Mouse (Mus musculus): ENCODE measurements at regions not wholly inside any gene's neighbourhood (a gene's known extent, or its start where the extent isn't known, plus 50 kb on each side); places are given as distances from the start of the nearest gene placed in this dataset.

GRCm38 (mm10) chr7:89070030-89070429, 334.0 kb downstream of the Tmem135 start:
- no peak for TF ChIP-seq POLR2A (IDR thresholded peaks at IDR 0.05; ENCODE audit: borderline replicate concordance, extremely low read depth, low read depth, low read length)
- TF ChIP-seq CTCF (IDR thresholded peaks at IDR 0.05; ENCODE audit: insufficient read depth, low read length): no peak
